Comparison of ENCODE assay signal across 22 mouse cellular contexts in genomic region chr5:34689868-34690267, GRCm38 (mm10).
"Had no signal": no experiment of that assay in that cellular context is flagged by ENCODE, and none has a peak within 500 bp of the region (broad histone marks: within the 10 kb centered on the region; RNA-seq: fewer than 3 reads in every experiment).

No protein-coding gene starts in this region.

- H3K4me1 ChIP-seq: limb, embryonic 12.5 days; limb, embryonic 15.5 days; lung, embryonic 15.5 days; megakaryocyte, embryonic 14.5 days; midbrain, embryonic 10.5 days; midbrain, embryonic 13.5 days; neural tube, embryonic 13.5 days; stomach, embryonic 15.5 days had no signal

- H3K36me3 ChIP-seq: limb, embryonic 12.5 days; limb, embryonic 15.5 days; liver, embryonic 13.5 days; lung, embryonic 15.5 days; midbrain, embryonic 10.5 days; midbrain, embryonic 13.5 days; neural tube, embryonic 13.5 days; stomach, embryonic 15.5 days had no signal

- DNase-seq: kidney, adult 11 months; kidney, adult 8-10 months; kidney, postnatal 25 days; liver, embryonic 13.5 days; lung, adult 18-20 months; lung, postnatal 10 days; lung, postnatal 36 days; retina, postnatal 1 day; right cerebral cortex, postnatal 25 days; spleen, adult 18-20 months; thymus, adult 18-20 months; thymus, postnatal 36 days had no signal

- H3K4me3 ChIP-seq: limb, embryonic 12.5 days; limb, embryonic 15.5 days; liver, embryonic 13.5 days; lung, embryonic 15.5 days; megakaryocyte, embryonic 14.5 days; midbrain, embryonic 10.5 days; midbrain, embryonic 13.5 days; myocyte; neural tube, embryonic 13.5 days; stomach, embryonic 15.5 days had no signal

- H3K4me2 ChIP-seq: limb, embryonic 12.5 days; limb, embryonic 15.5 days; liver, embryonic 13.5 days; lung, embryonic 15.5 days; midbrain, embryonic 13.5 days; neural tube, embryonic 13.5 days; stomach, embryonic 15.5 days had no signal

- H3K27ac ChIP-seq: limb, embryonic 12.5 days; limb, embryonic 15.5 days; liver, embryonic 13.5 days; lung, embryonic 15.5 days; midbrain, embryonic 10.5 days; midbrain, embryonic 13.5 days; neural tube, embryonic 13.5 days; stomach, embryonic 15.5 days had no signal

- H3K9me3 ChIP-seq: limb, embryonic 12.5 days; limb, embryonic 15.5 days; liver, embryonic 13.5 days; lung, embryonic 15.5 days; midbrain, embryonic 10.5 days; midbrain, embryonic 13.5 days; neural tube, embryonic 13.5 days; stomach, embryonic 15.5 days had no signal

- H3K9ac ChIP-seq: limb, embryonic 12.5 days; limb, embryonic 15.5 days; liver, embryonic 13.5 days; lung, embryonic 15.5 days; midbrain, embryonic 13.5 days; neural tube, embryonic 13.5 days; stomach, embryonic 15.5 days had no signal

- ATAC-seq: midbrain, embryonic 13.5 days; midbrain, embryonic 16.5 days had no signal

- H3K27me3 ChIP-seq: limb, embryonic 12.5 days; limb, embryonic 15.5 days; liver, embryonic 13.5 days; lung, embryonic 15.5 days; megakaryocyte, embryonic 14.5 days; midbrain, embryonic 13.5 days; neural tube, embryonic 13.5 days; stomach, embryonic 15.5 days had no signal
